Mouse (Mus musculus): ENCODE results near the gene March1. TPM values are rescaled to one million over a fixed set of nuclear protein-coding genes. Genes with fewer than 3 reads are reported as not detected.

The March1 gene
- total and polyA plus RNA-seq, 3 experiments: 0.04 TPM; not detected in 2

- Histone ChIP-seq H3K36me3 (ENCODE audit: control insufficient read depth in 1 of 2, insufficient read depth in 2 of 2, low read length in 2 of 2) (no peaks in the 10 kb centered on the region), H3K4me1 (ENCODE audit: control insufficient read depth in 1 of 2, insufficient read depth in 2 of 2, low read length in 2 of 2) (no peaks in the 10 kb centered on the region), H3K9me3 (replicated peaks; ENCODE audit: insufficient read depth, low read length) (no peaks in the 10 kb centered on the region), H3K4me3 (ENCODE audit: control insufficient read depth in 1 of 2, insufficient read depth in 1 of 2, low read depth in 2 of 2, low read length in 2 of 2) (no peak overlapping the region), H3K27me3 (ENCODE audit: control insufficient read depth in 1 of 2, insufficient read depth in 2 of 2, low read length in 2 of 2) (no peaks in the 10 kb centered on the region), H3K79me2 (ENCODE audit: control insufficient read depth, insufficient read depth, low read length, poor library complexity) (no peaks in the 10 kb centered on the region), H3K9ac (ENCODE audit: control insufficient read depth, low read depth, low read length, poor library complexity, severe bottlenecking) (no peak overlapping the region), H3K27ac (ENCODE audit: control insufficient read depth, low read depth, low read length) (no peak overlapping the region)
- no peak for DNase-seq (ENCODE audit: low read depth, low spot score)
- TF ChIP-seq USF1 (IDR thresholded peaks at IDR 0.05; ENCODE audit: low read depth, low read length): no peak
- TF ChIP-seq TAL1 (IDR thresholded peaks at IDR 0.05; ENCODE audit: low read length): no peak
- no peak for TF ChIP-seq MYB (IDR thresholded peaks at IDR 0.05; ENCODE audit: low read depth, low read length)
- TF ChIP-seq ELF1 (IDR thresholded peaks at IDR 0.05; ENCODE audit: low read depth, low read length): no peak
- TF ChIP-seq GATA1 (IDR thresholded peaks at IDR 0.05; ENCODE audit: low read depth, low read length): no peak
- TF ChIP-seq POLR2AphosphoS5 (IDR thresholded peaks at IDR 0.05; ENCODE audit: borderline replicate concordance, low read depth, low read length): no peak
- TF ChIP-seq ZMIZ1 (IDR thresholded peaks at IDR 0.05; ENCODE audit: low read depth, low read length): no peak
- no peak for TF ChIP-seq TBP (IDR thresholded peaks at IDR 0.05; ENCODE audit: low read depth, low read length)
- no peak for TF ChIP-seq POLR2A (IDR thresholded peaks at IDR 0.05; ENCODE audit: control insufficient read depth in 1 of 2, insufficient read depth in 1 of 2, low read depth in 1 of 2, low read length in 2 of 2, poor library complexity in 1 of 2)
- TF ChIP-seq SMC3 (IDR thresholded peaks at IDR 0.05; ENCODE audit: low read depth, low read length): no peak
- no peak for TF ChIP-seq MAX (IDR thresholded peaks at IDR 0.05; ENCODE audit: low read length)
- no peak for TF ChIP-seq BHLHE40 (IDR thresholded peaks at IDR 0.05; ENCODE audit: borderline replicate concordance, low read depth, low read length)
- TF ChIP-seq MYC (IDR thresholded peaks at IDR 0.05; ENCODE audit: low read depth, low read length): no peak
- no peak for TF ChIP-seq RAD21 (IDR thresholded peaks at IDR 0.05; ENCODE audit: low read depth, low read length)
- TF ChIP-seq KAT2A (conservative IDR thresholded peaks at IDR 0.05; ENCODE audit: low read depth, low read length): no peak
- TF ChIP-seq EP300 (IDR thresholded peaks at IDR 0.05; ENCODE audit: low read depth in 1 of 2, low read length in 2 of 2): no peak
- TF ChIP-seq POLR2AphosphoS2 (IDR thresholded peaks at IDR 0.05; ENCODE audit: low read length): no peak
- TF ChIP-seq MAZ (IDR thresholded peaks at IDR 0.05; ENCODE audit: low read depth, low read length): no peak
- no peak for TF ChIP-seq ZKSCAN1 (IDR thresholded peaks at IDR 0.05; ENCODE audit: low read depth, low read length)
Measured at GRCm38 (mm10) chr8:65644931-65645330, 27.2 kb downstream of the March1 start.

DNA sequence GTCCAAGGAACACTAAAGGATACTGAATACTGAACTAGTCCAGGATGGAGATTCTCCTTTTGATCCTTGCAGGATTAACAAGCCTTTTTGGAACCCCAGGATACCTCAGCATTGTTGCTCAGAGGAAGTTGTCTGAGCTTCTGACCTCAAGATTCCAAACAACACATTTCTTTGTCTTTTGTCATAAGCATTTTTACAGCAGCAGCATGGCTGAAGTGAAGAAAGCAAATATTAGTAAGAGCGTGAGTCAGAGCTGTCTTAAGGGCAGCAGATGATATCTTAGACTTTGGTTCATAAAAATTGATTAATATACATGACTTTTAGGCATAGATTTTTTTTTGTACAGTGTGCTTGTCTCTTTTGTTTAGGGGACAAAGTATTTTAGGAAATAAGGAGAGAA is 27.8 kb downstream of the March1 start:
- Histone ChIP-seq H3K36me3 (ENCODE audit: control insufficient read depth in 1 of 2, insufficient read depth in 2 of 2, low read length in 2 of 2) (no peaks in the 10 kb centered on the region), H3K27me3 (ENCODE audit: control insufficient read depth in 1 of 2, insufficient read depth in 2 of 2, low read length in 2 of 2) (no peaks in the 10 kb centered on the region), H3K9me3 (replicated peaks; ENCODE audit: insufficient read depth, low read length) (no peaks in the 10 kb centered on the region), H3K4me1 (ENCODE audit: control insufficient read depth in 1 of 2, insufficient read depth in 2 of 2, low read length in 2 of 2) (no peaks in the 10 kb centered on the region), H3K4me3 (ENCODE audit: control insufficient read depth in 1 of 2, insufficient read depth in 1 of 2, low read depth in 2 of 2, low read length in 2 of 2) (no peak overlapping the region), H3K79me2 (ENCODE audit: control insufficient read depth, insufficient read depth, low read length, poor library complexity) (no peaks in the 10 kb centered on the region), H3K9ac (ENCODE audit: control insufficient read depth, low read depth, low read length, poor library complexity, severe bottlenecking) (no peak overlapping the region), H3K27ac (ENCODE audit: control insufficient read depth, low read depth, low read length) (no peak overlapping the region)
- TF ChIP-seq MAX (IDR thresholded peaks at IDR 0.05; ENCODE audit: low read length) (no peak), USF1 (IDR thresholded peaks at IDR 0.05; ENCODE audit: low read depth, low read length) (no peak), NELFE (IDR thresholded peaks at IDR 0.05; ENCODE audit: low read depth, low read length) (no peak), ZMIZ1 (IDR thresholded peaks at IDR 0.05; ENCODE audit: low read depth, low read length) (no peak), ZC3H11A (IDR thresholded peaks at IDR 0.05; ENCODE audit: low read depth, low read length) (no peak), UBTF (IDR thresholded peaks at IDR 0.05; ENCODE audit: borderline replicate concordance, insufficient read depth, low read depth, low read length) (no peak), TAL1 (IDR thresholded peaks at IDR 0.05; ENCODE audit: low read length) (no peak), MAZ (IDR thresholded peaks at IDR 0.05; ENCODE audit: low read depth, low read length) (no peak), RCOR1 (IDR thresholded peaks at IDR 0.05; ENCODE audit: low read depth, low read length) (no peak), GABPA (IDR thresholded peaks at IDR 0.05; ENCODE audit: low read depth, low read length) (no peak), POLR2A (IDR thresholded peaks at IDR 0.05; ENCODE audit: control insufficient read depth in 1 of 2, insufficient read depth in 1 of 2, low read depth in 1 of 2, low read length in 2 of 2, poor library complexity in 1 of 2) (no peak), BHLHE40 (IDR thresholded peaks at IDR 0.05; ENCODE audit: borderline replicate concordance, low read depth, low read length) (no peak), RAD21 (IDR thresholded peaks at IDR 0.05; ENCODE audit: low read depth, low read length) (no peak), POLR2AphosphoS2 (IDR thresholded peaks at IDR 0.05; ENCODE audit: low read length) (no peak), TCF12 (IDR thresholded peaks at IDR 0.05; ENCODE audit: low read depth, low read length) (no peak), ETS1 (IDR thresholded peaks at IDR 0.05; ENCODE audit: low read depth, low read length) (no peak), MYB (IDR thresholded peaks at IDR 0.05; ENCODE audit: low read depth, low read length) (no peak), MXI1 (IDR thresholded peaks at IDR 0.05; ENCODE audit: low read depth, low read length) (no peak), E2F4 (IDR thresholded peaks at IDR 0.05; ENCODE audit: borderline replicate concordance, low read depth, low read length) (no peak), KAT2A (conservative IDR thresholded peaks at IDR 0.05; ENCODE audit: low read depth, low read length) (no peak)
- no peak for DNase-seq (ENCODE audit: low read depth, low spot score)

Data from MEL (cell line).